Mouse (Mus musculus) megakaryocyte, embryonic 14.5 days (primary cell): ENCODE measurements around the gene Bend3. TPM values are rescaled to one million over a fixed set of nuclear protein-coding genes. Genes with fewer than 3 reads are reported as not detected.
A peak's percentile ranks its signal among the peaks of the same experiment; 100 is the strongest.

Experiments
- H3K27me3 ChIP-seq: replicated peaks from 2 replicates; pipeline ENCODE3; 2012; ENCODE audit warnings: inconsistent platforms
- H3K36me3 ChIP-seq: replicated peaks from 2 replicates; pipeline ENCODE3; 2012; ENCODE audit warnings: low read length, inconsistent platforms, mixed read lengths
- H3K4me1 ChIP-seq: 2 replicates; pipeline ENCODE4 v1.6.1; 2012; ENCODE audit warnings: inconsistent platforms
- H3K4me3 ChIP-seq: replicated peaks from 2 replicates; pipeline ENCODE3; 2012; ENCODE audit warnings: moderate library complexity, mild to moderate bottlenecking, inconsistent platforms
- H3K9me3 ChIP-seq: 2 replicates; pipeline ENCODE4 v1.6.1; 2012; ENCODE audit warnings: inconsistent platforms
- FLI1 ChIP-seq: IDR thresholded peaks from 2 replicates; pipeline ENCODE4 v1.6.1; 2012; ENCODE audit warnings: low read length, inconsistent platforms, mixed read lengths
- GATA1 ChIP-seq: IDR thresholded peaks from 3 replicates; pipeline ENCODE4 v1.6.1; 2012; ENCODE audit warnings: mixed read lengths, low read length, inconsistent platforms, borderline replicate concordance
- polyA plus RNA-seq: library from polyadenylated mRNA; stranded (reverse); fragments of >175 nt; gene quantifications from 2 replicates; pipeline ENCODE4 v1.2.3, GENCODE M21; 2012; ENCODE audit warnings: low replicate concordance; ENCODE audit not compliant: insufficient read depth

The Bend3 gene
- polyA plus RNA-seq = 0.60 and 2.5 TPM in 2 replicates

- H3K9me3 ChIP-seq = no peaks in the 10 kb centered on the region
- no peak for TF ChIP-seq FLI1
- TF ChIP-seq GATA1 = no peak
- H3K27me3 ChIP-seq = no peaks in the 10 kb centered on the region
- peaks cover 44% of the 10 kb centered on the region for H3K4me1 ChIP-seq
- no peaks in the 10 kb centered on the region for H3K36me3 ChIP-seq
- H3K4me3 ChIP-seq = peak within 1 kb of the TSS; percentile 96
Observed at GRCm38 (mm10) chr10:43478751-43479435, at the start of gene Bend3. Gene Bend3, plus strand, starts transcription at chr10:43478831.

GRCm38 (mm10) chr10:43430606-43431005, 48.0 kb upstream of the Bend3 start:
- Histone ChIP-seq H3K4me3 (no peak overlapping the region), H3K4me1 (peaks cover 10% of the 10 kb centered on the region), H3K9me3 (peaks cover 24% of the 10 kb centered on the region), H3K27me3 (no peaks in the 10 kb centered on the region), H3K36me3 (no peaks in the 10 kb centered on the region)
- no peak for TF ChIP-seq GATA1
- TF ChIP-seq FLI1 = no peak

- Histone ChIP-seq H3K4me1 (peaks cover 4% of the 10 kb centered on the region), H3K4me3 (no peak overlapping the region)
- TF ChIP-seq FLI1 (no peak), GATA1 (no peak)
Observed at GRCm38 (mm10) chr10:43434326-43434725, 44.3 kb upstream of the Bend3 start.

GRCm38 (mm10) chr10:43435757-43436156, 42.9 kb upstream of the Bend3 start:
- Histone ChIP-seq H3K9me3 (peaks cover 21% of the 10 kb centered on the region), H3K4me1 (peaks cover 4% of the 10 kb centered on the region), H3K36me3 (no peaks in the 10 kb centered on the region), H3K4me3 (no peak overlapping the region), H3K27me3 (no peaks in the 10 kb centered on the region)
- TF ChIP-seq FLI1 = no peak
- no peak for TF ChIP-seq GATA1

More at GRCm38 (mm10) chr10:43434326-43434725, 44.3 kb upstream of the Bend3 start:
- Histone ChIP-seq H3K36me3 (no peaks in the 10 kb centered on the region), H3K9me3 (peaks cover 26% of the 10 kb centered on the region), H3K27me3 (no peaks in the 10 kb centered on the region)

GRCm38 (mm10) chr10:43439492-43439941, 39.1 kb upstream of the Bend3 start:
- Histone ChIP-seq H3K36me3 (no peaks in the 10 kb centered on the region), H3K4me3 (no peak overlapping the region), H3K27me3 (no peaks in the 10 kb centered on the region), H3K9me3 (peaks cover 8% of the 10 kb centered on the region; the same call in 1 of the 2 replicates), H3K4me1 (peaks cover 12% of the 10 kb centered on the region)
- TF ChIP-seq FLI1 = no peak
- TF ChIP-seq GATA1 = no peak

- no peaks in the 10 kb centered on the region for H3K27me3 ChIP-seq
- peaks cover 9% of the 10 kb centered on the region for H3K9me3 ChIP-seq
- no peak overlapping the region for H3K4me3 ChIP-seq
- H3K36me3 ChIP-seq = no peaks in the 10 kb centered on the region
- TF ChIP-seq FLI1 = no peak
- TF ChIP-seq GATA1 = no peak
- H3K4me1 ChIP-seq = peaks cover 12% of the 10 kb centered on the region
Observed at GRCm38 (mm10) chr10:43440050-43440449, 38.6 kb upstream of the Bend3 start.

GRCm38 (mm10) chr10:43440981-43441740, 37.5 kb upstream of the Bend3 start:
- Histone ChIP-seq H3K27me3 (no peaks in the 10 kb centered on the region), H3K4me1 (peaks cover 12% of the 10 kb centered on the region), H3K9me3 (peaks cover 13% of the 10 kb centered on the region), H3K4me3 (no peak overlapping the region), H3K36me3 (no peaks in the 10 kb centered on the region)
- TF ChIP-seq GATA1 (no peak), FLI1 (no peak)

- no peaks in the 10 kb centered on the region for H3K36me3 ChIP-seq
- H3K27me3 ChIP-seq = peaks cover 8% of the 10 kb centered on the region
- peaks cover 10% of the 10 kb centered on the region; the same call in 1 of the 2 replicates for H3K4me1 ChIP-seq
- no peak overlapping the region for H3K4me3 ChIP-seq
- peaks cover 15% of the 10 kb centered on the region for H3K9me3 ChIP-seq
- TF ChIP-seq FLI1 = no peak
- TF ChIP-seq GATA1 = no peak
Observed at GRCm38 (mm10) chr10:43448656-43449055, 30.0 kb upstream of the Bend3 start.

- Histone ChIP-seq H3K4me1 (peaks cover 10% of the 10 kb centered on the region; the same call in 1 of the 2 replicates), H3K9me3 (peaks cover 9% of the 10 kb centered on the region), H3K27me3 (peaks cover 10% of the 10 kb centered on the region), H3K36me3 (no peaks in the 10 kb centered on the region), H3K4me3 (peak overlapping the region; percentile 84)
- TF ChIP-seq FLI1 (no peak), GATA1 (no peak)
Observed at GRCm38 (mm10) chr10:43451848-43452662, 26.6 kb upstream of the Bend3 start.
